Mouse (Mus musculus): ENCODE results near the gene Vps13a.

DNA sequence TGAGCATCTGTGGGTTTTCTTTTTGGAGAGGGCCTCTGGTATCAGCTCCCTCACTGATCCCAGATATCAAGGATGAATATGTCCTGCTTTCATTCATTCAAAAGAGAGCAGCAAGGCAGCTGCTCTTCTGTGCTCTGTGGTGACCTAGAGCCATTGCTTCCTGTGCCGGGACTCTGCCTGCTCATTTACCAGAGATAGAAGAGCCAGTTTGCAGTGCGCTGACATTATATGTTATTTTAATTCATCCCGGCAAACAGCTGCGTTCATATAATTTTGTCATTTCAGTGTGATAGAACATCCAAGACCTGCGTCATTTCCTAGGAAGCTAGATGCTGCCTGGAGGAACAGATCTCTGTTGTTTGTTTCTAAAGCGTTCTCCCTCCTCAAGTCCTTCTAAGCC, 203.9 kb downstream of the Vps13a start:
- TF ChIP-seq CTCF (IDR thresholded peaks at IDR 0.05; ENCODE audit: low read depth, low read length) (no peak), POLR2A (IDR thresholded peaks at IDR 0.05; ENCODE audit: insufficient read depth, low read length) (no peak), EP300 (IDR thresholded peaks at IDR 0.05; ENCODE audit: insufficient read depth, low read depth, low read length) (no peak)

Measured in ES-Bruce4 (cell line).